Mouse (Mus musculus) cerebellum, adult 2 months (tissue): ENCODE measurements around the gene Serpina11.

Experiments used
- CTCF ChIP-seq: fragments of 200-500 bp; IDR thresholded peaks from 2 replicates; pipeline ENCODE4 v1.5.1; 2011; ENCODE audit warnings: low read depth, mild to moderate bottlenecking, control low read depth, low read length, moderate library complexity, borderline replicate concordance; ENCODE audit not compliant: insufficient read depth
- POLR2A ChIP-seq: fragments of 200-500 bp; IDR thresholded peaks from 2 replicates; pipeline ENCODE4 v1.6.1; 2011; ENCODE audit warnings: low read length, control low read depth, borderline replicate concordance; ENCODE audit not compliant: insufficient read depth

DNA sequence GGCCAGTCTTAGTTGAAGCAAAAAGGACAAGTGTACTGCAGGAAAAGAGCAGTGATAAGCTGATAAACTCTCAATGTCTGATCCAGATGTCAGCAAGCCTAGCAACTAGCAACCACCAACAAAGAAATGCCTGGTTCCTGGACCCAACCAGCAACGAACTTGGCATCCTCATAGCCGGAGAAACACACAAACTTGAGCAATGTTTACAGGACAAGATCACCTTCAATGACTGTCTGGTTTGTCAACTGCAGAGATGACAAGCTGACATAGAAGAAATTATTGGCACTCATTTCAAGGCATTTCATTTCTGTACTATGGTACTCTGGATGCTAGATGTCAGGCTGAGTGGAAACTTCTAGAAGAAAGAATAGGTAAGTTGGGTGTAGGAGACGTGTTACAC is 23.0 kb downstream of the Serpina11 start:
- TF ChIP-seq POLR2A (no peak), CTCF (no peak)
